Mouse (Mus musculus): Measurements from ENCODE around the gene Plekhg2. TPM values are rescaled to one million over a fixed set of nuclear protein-coding genes. Genes with fewer than 3 reads are reported as not detected.

Plekhg2 gene
- total RNA-seq, 2 experiments from 2014 or later: 4.7 to 7.3 TPM

GRCm38 (mm10) chr7:28334534-28334933 lies 37.9 kb downstream of the Plekhg2 start:
- no peak for DNase-seq

DNA sequence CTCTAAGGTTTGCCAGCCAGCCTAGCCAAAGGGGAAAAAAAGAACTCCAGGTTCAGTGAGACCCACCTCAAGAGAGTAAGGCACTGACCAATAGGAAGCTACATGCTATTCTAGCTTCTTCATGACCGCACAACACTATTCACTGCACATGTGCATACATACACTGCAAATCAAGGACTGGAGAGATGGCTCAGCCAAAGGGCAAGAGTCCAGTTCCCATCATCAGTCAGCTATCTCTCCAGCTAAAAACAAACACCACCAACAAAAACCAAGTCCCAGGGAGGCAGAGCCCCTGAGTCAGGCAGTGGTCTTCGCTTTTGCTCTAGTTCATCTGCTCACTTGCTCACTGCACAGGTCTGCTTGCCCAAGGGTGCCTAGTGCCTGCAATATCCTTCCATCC lies 44.1 kb downstream of the Plekhg2 start:
- no peak for DNase-seq

GRCm38 (mm10) chr7:28326457-28326856 lies 45.9 kb downstream of the Plekhg2 start:
- DNase-seq: no peak

DNA sequence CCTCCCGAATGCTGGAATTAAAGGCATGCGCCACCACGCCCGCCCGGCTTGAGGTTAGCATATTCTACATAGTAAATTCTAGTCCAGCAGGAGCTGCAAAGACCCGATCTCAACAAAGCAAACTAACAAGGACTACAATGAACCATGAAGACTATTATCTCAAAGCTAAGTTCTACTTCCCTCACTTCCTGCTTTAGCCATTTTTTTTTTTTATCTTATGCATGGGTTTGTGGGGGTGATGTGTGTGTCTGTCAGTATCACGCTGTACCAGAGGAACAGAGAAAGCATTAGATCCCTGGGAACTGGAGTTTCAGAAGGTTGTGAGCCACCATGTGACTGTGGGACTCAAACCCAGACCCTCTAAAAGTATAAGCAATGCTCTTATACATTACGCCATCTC lies 47.1 kb downstream of the Plekhg2 start:
- no peak for DNase-seq

GRCm38 (mm10) chr7:28321974-28322720 lies 50.3 kb downstream of the Plekhg2 start:
- DNase-seq: no peak

DNA sequence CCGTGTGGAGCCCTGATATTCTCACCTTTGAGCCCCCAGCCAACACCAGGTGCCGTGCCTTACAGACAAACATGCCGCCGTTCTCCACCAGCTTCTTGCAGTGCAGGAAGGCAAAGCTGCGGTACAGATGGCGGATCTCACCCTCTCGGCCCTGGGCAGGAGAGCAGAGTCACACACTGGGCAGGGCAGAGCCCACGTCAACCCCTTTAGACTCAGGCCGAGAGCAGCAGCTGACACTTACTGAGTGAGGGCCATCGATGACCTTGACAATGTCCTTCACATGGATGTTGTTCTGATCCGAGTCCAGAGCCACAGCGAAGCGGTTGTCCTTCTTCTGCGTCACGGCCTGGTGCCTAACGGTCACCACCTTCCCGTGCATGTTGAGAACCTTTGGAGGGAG lies 53.7 kb downstream of the Plekhg2 start:
- DNase-seq: no peak

GRCm38 (mm10) chr7:28318036-28318435 lies 54.4 kb downstream of the Plekhg2 start:
- no peak for DNase-seq

GRCm38 (mm10) chr7:28311926-28312543 lies 60.4 kb downstream of the Plekhg2 start, which contains the start of gene Timm50:
Gene Timm50 (minus strand): TSS chr7:28312072.
- peak; percentile 96 for DNase-seq

DNA sequence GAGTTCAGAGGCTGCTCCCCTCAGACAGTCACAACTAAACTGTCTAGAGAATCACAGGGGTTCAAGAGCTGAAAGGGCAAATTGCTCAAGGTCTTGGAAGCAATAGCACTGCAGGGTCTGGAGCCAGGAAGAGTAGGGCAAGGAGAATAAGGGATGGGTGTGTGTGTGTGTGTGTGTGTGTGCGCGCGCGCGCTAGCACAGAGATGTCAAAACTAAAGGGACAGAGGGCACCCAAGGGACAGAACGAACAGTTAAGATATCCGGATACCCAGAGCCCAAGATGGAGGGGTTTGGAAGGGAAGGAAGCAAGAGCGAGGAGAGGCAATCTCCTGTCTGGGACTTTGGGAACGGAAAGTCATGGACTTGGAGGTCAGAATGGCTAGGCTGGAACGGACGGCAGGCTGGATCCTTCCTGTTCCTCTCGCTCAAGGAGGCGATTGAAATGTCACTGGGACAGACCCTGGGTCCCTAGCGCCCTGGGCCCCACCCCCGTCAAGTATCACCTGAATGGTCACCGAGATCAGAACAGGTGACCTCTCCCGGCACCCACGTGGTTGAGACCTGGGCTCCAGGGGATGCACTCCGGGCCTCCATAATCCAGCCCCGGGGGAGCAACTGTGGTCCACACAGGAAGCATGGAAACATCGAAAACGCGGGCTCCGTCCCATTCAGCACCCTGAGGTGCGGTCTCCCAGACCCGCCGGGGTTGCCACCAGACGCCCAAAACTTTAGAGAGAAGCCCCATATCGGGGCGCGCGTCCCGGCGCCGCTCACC lies 61.1 kb downstream of the Plekhg2 start:
- peak; percentile 21 for DNase-seq

DNA sequence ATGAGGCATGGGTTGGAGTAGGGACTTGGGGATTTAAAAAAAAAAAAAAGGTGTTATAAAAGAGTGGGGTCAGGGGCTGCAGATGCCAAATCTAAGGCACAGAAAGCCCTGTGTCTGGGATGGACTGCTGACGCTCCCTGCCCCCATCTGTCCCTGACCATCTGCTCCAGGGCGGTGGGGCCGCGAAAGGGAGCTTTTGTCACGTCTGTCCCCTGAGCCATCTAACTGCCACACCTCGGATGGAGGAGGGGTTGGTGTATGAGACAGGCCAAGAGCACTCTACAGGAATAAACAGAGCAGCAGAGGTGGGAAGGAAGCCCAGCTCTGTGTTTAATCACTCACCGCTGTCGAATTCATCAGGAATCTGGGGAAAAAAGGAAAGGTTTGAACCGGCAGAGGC lies 62.7 kb downstream of the Plekhg2 start:
- no peak for DNase-seq

Other genes with a start within 250 kb of the Plekhg2 start
- gene 9530053A07Rik, start 243.1 kb downstream of the Plekhg2 start, total RNA-seq (2021): not detected
- 10 to 100 TPM; 21.8 to 24.3 TPM for gene Fbl, start 202.9 kb downstream of the Plekhg2 start, total RNA-seq (2021)
- 10 to 100 TPM; 91.6 to 95.8 TPM for gene Dyrk1b, start 193.1 kb downstream of the Plekhg2 start, total RNA-seq (2021)
- 1 to 10 TPM; 5.0 to 5.2 TPM for gene Eid2, start 104.7 kb downstream of the Plekhg2 start, total RNA-seq (2021)
- gene Eid2b, start 94.9 kb downstream of the Plekhg2 start, total RNA-seq (2021): 1 to 10 TPM; 4.0 to 4.8 TPM
- not detected for gene Selenov, start 81.4 kb downstream of the Plekhg2 start, total RNA-seq (2021)
- gene Dll3, start 70.4 kb downstream of the Plekhg2 start, total RNA-seq (2021): not detected
- 10 to 100 TPM; 41.8 to 43.9 TPM for gene Timm50, start 60.5 kb downstream of the Plekhg2 start, total RNA-seq (2021)
- 10 to 100 TPM; 52.8 to 54.3 TPM for gene Supt5, start 33.9 kb downstream of the Plekhg2 start, total RNA-seq (2021)
- 100 to 1,000 TPM; 361 to 390 TPM for gene Rps16, start 21.9 kb downstream of the Plekhg2 start, total RNA-seq (2021)
- gene Zfp36, start 7.7 kb upstream of the Plekhg2 start, total RNA-seq (2021): 1 to 10 TPM; 7.3 to 7.6 TPM
- gene Med29, start 20.1 kb upstream of the Plekhg2 start, total RNA-seq (2021): 10 to 100 TPM; 19.6 to 20.2 TPM
- 10 to 100 TPM; 24.9 to 29.4 TPM for gene Paf1, start 20.4 kb upstream of the Plekhg2 start, total RNA-seq (2021)
- gene Gmfg, start 64.8 kb upstream of the Plekhg2 start, total RNA-seq (2021): 1 to 10 TPM; 1.6 to 4.2 TPM
- gene Lrfn1, start 79.4 kb upstream of the Plekhg2 start, total RNA-seq (2021): under 1 TPM; 0.23 to 0.38 TPM
- gene Ifnl2, start 137.9 kb upstream of the Plekhg2 start, total RNA-seq (2021): not detected
- gene Ifnl3, start 150.2 kb upstream of the Plekhg2 start, total RNA-seq (2021): not detected
- not detected for gene Sycn, start 168.3 kb upstream of the Plekhg2 start, total RNA-seq (2021)
- not detected for gene Nccrp1, start 174.7 kb upstream of the Plekhg2 start, total RNA-seq (2021)
- 10 to 100 TPM in 1 of 2 experiments, 1 to 10 TPM in 1; 9.8 to 14.0 TPM for gene Samd4b, start 225.5 kb upstream of the Plekhg2 start, total RNA-seq (2021)
- gene Pak4, start 225.6 kb upstream of the Plekhg2 start, total RNA-seq (2021): 1 to 10 TPM; 3.0 TPM